Mouse (Mus musculus) heart, postnatal 10 days (tissue): ENCODE measurements at regions not wholly inside any gene's neighbourhood (a gene's known extent, or its start where the extent isn't known, plus 50 kb on each side); places are given as distances from the start of the nearest gene placed in this dataset.

Experiments
- DNase-seq, 2 experiments: peaks; one replicate each; pipeline ENCODE4 v3.0.0; 2021
- intact Hi-C: fragments of 180-260 bp; cut with DNase I; formaldehyde crosslinking; loops from one replicate; pipeline ENCODE4 v1.15.1; 2025

DNA sequence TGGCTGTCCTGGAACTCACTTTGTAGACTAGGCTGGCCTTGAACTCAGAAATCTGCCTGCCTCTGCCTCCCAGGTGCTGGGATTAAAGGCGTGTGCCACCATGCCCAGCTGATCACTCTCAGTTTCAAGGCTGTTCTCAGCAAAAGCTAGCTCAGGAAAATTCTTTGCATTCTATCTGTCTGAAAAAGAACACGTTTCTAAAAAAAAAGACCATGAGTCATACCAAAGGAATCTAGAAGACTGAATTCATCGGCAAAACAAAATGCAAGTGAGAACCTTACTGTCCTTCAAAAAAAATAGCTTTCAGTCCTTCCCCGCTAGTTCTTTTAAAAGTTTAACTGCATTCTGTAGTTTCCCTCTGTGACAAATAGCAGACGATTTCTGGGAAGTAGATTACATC lies 596.3 kb upstream of the Syt1 start:
- intact Hi-C loops = no loop called here
- DNase-seq = no peak

DNA sequence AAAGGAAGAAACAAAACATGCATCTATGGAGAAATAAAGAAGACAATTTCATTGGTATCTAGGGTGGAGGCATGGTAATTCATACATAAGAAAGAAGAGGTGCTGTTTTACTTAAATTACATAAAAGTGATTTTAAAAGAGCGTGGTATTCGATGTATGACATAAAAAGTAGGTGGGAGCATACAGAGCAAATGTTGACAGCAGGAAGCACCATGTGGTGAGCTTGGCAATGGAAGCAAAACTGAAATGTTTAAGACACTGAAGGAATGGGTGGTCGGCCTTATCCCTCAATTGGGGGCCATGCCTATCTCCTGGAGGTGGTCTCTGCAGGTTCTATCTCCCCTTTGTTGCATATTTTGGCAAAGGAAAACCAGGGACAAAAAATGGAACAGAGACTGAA lies 592.5 kb upstream of the Syt1 start:
- intact Hi-C loops = no loop called here

DNA sequence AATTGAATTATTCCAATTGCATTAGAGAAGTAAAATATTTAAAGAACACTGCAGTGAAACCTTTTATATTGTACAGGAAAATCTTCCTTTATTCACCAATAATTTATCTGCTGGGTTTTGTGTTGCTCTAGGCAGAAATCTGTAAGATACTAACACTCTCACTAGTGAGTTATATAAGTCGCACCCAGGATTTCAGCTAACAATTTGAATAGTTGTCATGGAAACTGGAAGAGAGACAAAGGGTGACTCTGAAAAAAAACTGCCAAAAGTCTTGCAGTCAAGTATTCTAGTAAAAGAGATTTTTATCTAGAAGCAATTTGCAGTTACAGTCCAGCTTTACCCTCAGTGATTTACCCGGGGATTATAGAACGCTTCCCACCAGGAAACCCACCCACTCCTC lies 587.8 kb upstream of the Syt1 start:
- no peak for DNase-seq
- intact Hi-C loops = no loop called here

More for the DNA sequence above, 592.5 kb upstream of the Syt1 start:
- no peak for DNase-seq

DNA sequence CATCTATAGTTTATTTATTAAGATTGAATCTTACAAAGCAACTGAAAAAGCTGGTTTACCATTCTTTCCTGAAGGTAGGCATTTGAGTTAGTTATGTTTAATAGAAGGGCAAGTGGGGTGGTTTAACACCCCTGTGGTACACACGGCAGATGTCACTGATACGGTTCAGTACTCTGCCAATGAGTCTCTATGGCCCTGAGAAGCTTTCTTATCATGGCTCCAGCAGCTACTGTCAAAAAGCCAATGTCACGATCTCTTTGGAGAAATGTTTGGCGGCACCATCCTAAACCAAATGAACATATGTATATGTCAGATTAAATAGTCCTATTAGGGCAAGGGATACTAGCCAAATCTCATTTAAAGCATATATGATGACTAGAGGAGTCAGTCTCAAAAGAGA lies 562.4 kb upstream of the Syt1 start:
- DNase-seq = no peak
- intact Hi-C loops = no loop called here

DNA sequence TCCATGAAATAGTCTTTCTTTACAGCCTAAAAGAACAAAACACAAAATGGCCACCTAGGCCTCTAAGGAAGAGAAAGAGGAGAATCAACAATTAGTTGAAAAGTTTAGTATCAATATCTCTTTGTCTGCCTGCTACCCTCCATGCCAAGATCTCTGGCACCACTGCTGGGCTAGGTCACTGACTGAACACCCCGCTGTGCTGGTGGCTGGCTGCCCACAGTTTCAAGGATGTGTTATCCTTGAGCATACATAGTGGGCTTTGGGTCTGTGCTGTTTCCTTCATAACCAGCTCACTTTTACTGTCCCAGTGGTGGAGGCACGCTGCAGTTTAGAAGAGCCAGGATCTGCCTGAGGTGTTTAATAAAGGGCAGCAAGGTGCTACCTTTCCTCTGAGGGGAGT lies 559.0 kb upstream of the Syt1 start:
- DNase-seq = no peak

DNA sequence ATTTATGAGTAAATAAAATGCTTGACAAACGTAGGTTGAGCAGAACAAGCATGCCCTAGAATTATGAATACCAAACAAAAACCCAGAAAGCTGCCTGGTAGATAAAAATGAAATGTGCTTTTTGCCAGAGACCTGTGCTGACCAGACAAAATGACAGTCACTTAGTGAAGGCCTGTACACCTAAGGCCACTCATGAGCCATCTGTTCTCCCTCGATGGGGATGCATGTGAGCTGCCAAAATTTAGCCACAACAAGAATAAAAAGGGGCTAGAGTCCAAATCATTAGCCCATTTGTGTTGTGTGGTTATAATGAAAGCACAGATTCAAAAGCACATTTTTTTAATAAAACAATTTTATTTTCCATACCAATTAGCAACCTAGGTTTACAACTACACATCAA lies 555.9 kb upstream of the Syt1 start:
- intact Hi-C loops = no loop called here
- DNase-seq = no peak

More for the DNA sequence above, 559.0 kb upstream of the Syt1 start:
- intact Hi-C loops = no loop called here

DNA sequence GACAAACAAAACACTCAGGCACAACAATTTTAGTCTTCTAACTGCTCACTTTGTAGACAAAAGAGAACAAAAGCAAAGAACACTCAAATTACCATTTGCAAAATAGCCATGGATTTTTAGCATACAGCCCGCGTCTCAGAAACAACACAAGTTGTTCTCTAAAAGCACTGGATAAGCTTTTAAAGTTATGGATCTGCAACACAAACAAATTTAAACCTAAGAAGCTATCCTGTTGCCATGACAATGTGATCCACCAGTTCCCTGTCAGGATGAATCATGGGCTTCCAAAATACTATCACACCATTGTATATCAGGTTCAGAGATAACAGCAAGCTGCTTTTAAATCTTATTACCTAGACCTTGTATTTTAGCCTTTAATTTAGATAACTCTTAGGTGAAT lies 550.9 kb upstream of the Syt1 start:
- intact Hi-C loops = no loop called here
- no peak for DNase-seq

DNA sequence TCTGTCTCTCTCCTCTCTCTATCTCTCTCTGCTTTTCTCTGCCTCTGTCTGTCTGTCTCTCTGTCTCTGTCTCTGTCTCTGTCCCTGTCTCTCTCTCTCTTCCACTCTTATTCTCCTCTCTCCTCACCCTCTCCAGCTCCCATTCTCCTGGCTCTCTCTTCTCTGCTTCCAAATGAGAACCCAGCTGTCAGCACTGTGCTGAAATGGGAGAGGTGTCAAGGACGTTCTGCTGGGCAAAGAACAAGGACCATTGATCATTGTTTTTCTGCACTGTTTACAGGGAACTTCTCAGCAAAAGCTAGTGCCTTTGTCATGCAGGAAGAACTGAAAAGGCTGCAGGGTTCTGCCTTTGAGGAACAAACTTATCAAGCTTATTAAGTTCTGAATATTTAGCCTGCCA lies 550.3 kb upstream of the Syt1 start:
- intact Hi-C loops = no loop called here
- DNase-seq = no peak

DNA sequence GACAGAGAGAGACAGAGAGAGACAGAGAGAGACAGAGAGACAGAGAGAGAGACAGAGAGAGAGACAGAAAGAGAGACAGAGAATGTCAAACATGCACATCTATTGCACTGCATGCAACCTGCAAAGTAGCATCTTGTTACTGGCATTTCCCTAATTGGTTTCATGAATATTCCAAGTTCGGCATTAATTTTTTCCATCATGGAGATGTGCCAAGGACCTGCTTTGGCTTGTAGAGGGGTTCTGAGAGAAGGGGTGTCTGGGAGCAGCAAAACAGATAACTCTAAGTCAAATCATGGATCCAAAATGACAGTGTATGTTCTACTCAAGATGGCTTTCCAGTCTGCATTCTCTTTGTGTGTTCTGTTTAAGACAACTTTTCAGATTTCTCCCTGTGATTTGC lies 532.5 kb upstream of the Syt1 start:
- DNase-seq = no peak
- intact Hi-C loops = no loop called here

DNA sequence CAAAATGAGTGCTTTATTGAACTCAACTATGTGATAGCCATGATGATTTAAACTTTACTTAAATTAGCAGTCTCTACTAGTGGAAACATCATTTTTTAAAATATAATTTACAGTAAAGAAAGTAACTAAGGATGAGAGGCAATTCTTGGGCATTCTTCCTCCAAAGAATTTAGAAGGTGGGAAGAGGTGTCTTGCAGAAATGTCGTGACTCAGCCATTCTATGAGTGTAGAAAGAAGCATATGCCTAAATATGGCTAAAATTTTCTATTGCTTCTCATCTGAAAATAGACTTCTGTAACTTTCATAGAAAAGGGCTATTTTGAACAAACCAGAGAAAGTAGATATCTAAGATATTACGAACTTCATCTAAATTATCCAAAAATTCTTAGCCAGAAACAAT lies 529.4 kb upstream of the Syt1 start:
- no peak for DNase-seq
- intact Hi-C loops = no loop called here

DNA sequence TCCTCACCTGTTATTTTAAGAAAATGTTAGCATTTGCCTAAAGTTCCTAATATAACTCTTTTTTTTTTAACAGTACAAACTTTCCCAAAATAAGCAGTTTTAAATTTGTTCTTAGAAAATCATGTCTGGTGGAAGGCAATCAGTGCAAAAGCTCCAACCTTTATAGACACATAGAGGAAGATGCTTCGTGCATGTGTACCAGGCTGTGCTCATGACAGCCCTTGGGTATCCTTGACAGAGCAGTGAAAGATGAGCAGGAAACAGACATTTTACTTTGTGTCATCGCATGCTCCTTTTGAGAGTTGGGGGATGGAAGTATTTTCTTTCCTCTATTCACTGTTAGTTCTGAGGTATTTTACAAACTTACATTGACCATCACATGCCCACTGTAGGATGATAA lies 517.3 kb upstream of the Syt1 start:
- no peak for DNase-seq
- intact Hi-C loops = no loop called here

DNA sequence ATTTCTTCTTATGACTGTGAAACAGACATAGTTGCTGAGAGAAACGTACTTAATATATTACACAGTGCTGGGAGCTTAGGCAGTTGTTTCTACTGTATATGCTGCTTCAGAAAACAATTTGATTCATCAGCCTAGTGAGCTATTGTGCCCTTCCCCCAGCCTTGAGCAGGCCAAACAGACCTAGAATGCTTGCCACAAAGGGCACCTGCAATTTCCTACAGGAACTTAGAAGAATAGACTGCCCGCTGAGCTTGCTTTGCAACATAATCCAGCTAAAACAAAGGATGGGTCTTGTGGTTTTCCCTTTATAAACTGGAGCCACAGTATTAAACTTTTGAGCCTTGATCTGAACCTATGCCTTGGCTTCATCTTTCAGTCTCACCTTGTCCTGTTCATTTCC lies 510.9 kb upstream of the Syt1 start:
- no peak for DNase-seq
- intact Hi-C loops = no loop called here

DNA sequence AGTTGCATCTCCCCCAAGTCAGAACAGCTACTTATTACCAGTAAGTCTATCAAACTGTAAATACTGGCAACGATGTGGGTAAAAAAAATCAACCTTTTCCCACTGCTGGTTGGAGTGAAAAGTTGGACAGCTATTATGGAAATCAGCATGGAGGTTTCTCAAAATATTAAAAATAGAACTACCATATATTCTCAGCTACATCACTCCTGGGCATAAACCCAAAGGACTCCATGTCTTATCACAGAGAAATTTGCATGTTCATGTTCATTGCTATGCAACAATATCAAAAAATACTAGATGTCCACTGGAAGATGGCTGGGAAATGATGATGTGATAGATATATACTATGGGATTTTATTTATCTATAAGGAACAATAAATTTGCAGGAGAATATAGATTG lies 506.9 kb upstream of the Syt1 start:
- DNase-seq = no peak
- intact Hi-C loops = no loop called here

DNA sequence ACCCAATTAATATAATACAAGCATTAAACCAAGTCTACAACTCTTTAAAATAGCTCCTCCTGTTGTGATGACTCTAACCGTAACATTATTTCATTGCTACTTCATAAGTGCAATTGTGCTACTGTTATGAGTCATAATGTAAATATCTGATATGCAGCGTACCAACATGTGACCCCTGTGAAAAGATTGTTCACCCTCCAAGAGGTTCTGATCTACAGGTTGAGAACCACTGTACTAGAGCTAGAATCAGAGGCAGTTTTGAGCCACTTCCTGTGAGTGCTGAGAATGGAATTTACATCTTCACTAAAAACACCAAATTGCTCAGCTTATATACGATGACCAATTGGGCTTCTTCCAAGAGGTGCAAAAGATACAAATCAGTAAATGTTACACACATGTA lies 504.4 kb upstream of the Syt1 start:
- no peak for DNase-seq
- intact Hi-C loops = no loop called here

DNA sequence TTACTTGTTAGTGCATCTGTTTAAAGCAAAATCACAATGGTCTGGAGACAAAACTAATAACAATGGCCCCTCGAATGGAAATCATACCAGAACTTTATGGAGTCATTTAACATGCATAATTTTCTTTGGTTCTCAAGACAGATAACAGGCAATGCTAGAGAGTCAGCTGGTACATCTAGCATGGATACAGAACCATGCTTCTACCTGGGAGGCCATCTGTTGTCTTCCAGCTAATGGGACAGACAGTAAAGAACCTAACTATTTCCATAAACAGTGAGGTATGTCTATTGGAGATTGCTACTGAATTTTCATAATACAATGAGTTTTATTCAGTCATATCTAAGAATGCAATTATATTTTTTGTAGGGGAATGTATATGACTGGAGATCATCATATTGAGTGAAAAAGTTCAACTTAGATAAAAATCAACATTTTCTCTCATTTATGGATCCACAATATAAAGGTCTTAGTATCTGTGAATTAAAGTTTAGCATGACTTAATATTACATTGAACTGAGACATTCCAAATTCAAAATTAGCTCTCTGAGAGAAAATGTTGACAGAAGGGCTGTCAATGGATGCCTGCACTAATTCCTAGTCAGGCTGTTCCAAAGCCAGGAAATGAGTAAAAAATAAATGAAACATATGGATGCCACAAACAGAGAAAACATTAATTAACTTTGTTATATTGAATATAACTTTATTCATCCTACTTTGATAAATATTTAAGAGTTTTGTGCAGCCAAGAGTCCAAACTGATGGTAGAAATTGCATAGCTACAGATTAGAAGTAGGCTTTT lies 500.3 kb upstream of the Syt1 start:
- no peak for DNase-seq
- intact Hi-C loops = no loop called here

DNA sequence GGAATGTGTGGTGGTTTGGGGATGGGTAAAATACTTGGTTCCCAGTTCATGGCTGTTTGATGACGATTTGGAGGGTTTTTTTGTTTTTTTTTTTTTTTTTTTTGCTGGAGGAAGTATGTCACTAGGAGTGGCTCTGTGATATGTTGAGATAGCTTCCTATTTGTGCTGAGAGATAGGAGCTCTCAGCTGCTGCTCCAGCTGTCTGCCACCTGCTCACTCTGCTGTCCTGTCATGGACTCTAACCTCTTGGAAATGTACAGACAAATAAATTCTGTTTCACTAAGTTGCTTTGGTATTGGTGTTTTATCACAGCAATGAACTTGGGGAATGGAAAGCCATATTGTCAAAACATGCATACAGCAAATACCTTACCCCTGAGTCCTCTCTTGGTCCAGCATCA lies 497.8 kb upstream of the Syt1 start:
- DNase-seq = no peak
- intact Hi-C loops = no loop called here

DNA sequence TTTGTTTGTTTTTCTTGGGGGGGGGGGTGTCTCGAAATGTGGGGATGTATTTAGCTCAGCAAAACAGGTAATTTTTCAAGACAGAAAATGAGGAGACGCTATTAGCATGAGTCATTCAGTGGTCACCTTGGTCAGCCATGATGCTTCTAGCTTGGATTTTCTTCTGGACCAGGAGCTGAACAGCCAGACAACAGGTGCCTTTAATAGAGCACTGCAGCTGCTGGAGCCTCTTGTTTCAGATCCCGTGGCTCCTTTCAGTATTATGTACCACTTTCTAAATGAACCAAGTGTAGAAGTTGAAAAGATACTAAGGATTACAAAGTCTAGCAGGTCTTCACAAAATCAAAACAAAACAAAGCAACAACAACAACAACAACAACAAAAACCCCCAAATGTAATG lies 496.4 kb upstream of the Syt1 start:
- intact Hi-C loops = no loop called here
- DNase-seq = no peak

DNA sequence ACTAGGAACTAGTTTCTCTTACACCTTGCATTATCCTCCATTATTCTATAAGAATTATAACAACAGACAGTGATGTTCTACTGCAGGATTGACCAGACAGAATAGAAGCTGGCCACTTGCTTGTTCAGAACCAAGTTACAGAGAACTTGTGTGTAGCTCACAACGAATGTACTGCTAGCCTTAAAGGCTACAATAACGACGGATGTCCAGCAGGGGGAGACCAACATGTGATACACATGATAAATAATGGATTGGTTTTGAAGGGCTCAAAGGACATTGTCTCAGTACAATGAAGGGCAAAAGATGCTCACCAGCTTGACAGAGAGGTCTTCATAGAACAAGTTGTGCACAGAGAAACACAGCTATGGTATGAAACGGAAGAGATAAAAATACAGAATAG lies 493.9 kb upstream of the Syt1 start:
- DNase-seq = peak in 1 of 2 experiments; percentile 6
- intact Hi-C loops = no loop called here

DNA sequence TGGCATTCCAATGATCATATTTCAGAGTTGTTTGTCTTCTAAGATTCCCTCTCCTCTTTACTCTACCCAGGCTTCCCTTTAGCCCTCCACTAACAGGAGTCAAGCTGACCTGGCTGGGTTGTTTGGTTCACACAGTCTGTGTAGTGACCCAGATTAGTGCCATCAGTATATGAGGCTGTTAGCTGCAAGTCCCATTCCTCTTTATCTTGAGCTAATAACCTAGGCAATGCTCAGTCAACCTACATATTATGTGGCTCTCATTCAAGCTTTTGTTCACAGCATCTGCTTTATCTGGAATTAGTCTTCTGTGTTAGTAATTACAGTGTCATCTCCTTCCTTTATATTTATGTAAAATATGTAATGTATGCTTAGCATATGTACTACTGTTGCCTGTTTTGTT lies 490.1 kb upstream of the Syt1 start:
- no peak for DNase-seq
- intact Hi-C loops = no loop called here

DNA sequence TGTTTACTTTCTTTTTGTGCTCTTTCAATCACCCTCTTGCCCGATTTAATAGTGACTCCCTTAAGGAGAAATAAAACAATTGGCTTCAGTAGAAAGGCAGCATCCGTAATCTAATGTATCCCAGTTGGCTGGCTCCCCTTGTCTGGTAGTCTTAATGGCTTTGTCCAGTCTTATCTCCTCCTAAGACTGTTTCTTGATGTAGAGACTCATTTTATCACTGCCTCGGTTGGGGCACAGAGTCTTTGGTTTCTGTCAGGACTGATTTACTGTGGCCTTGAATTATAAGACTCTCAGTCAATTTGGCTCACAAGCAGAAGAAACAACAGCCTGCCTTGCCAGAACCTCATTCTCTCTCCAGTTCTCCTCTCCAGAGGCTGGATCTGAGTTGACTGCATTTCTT lies 487.5 kb upstream of the Syt1 start:
- no peak for DNase-seq
- intact Hi-C loops = loop anchor here (5.0 kb wide), 1 partner anchor 1161 kb away; no protein-coding TSS in a partner anchor

DNA sequence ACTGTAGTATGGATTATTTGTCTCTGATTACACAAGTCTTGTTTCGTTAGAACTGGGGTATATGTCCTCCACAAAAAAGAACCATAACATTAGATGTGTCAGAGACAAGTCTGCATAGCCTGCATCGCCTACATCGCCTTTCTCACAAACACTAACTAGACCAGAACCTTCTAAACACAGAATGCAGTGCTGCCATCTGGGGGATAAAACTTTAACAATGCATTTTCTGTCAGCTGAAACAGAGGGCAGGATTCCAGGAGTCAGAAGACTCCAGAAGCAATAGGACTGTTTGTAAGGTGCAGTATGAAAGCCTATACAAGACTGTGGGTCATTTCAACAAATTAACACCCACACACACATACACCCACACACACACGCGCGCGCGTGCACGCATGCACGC lies 485.4 kb upstream of the Syt1 start:
- intact Hi-C loops = loop anchor here (1.0 to 5.0 kb wide), 2 partner anchors 762 to 1159 kb away; no protein-coding TSS in a partner anchor
- peak; percentile 32 to 52 for DNase-seq

DNA sequence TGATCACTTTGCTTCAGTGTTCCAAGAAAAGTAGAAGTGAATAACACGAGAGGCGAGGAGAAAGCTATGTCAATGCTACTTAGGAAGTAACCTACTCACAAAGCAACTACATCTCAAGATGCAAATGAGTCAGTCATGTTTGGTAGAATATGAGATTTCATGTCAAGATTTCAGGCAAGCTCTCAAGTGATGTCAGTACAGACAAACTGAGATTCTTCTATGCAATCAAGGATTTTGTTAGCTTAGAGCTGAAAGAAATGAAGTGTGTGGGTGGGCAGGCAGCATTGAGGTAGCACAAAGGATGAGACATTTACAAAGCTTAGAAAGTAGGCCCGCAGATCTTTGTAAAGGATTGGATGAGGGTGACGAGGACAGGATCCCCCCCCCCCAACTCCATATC lies 480.0 kb upstream of the Syt1 start:
- intact Hi-C loops = no loop called here
- DNase-seq = no peak

DNA sequence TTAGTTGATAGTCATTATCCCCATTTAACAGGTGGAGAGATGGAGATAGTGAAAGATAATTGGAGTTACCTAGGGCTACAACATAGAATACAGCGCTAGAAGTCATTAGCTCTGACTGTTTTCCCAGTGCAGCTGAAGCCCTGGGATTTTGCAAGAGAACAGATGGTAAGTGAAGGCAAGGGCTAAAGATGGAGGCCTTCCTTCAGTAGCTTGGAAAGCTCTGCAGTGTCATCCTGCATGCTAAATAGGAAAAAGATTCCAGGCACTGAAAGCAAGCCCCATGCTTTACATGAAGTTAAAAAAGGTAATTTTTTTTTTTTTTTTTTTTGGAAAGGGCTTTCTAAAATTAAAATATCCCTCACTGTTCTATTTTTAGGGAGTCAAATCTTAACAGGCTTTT lies 477.2 kb upstream of the Syt1 start:
- intact Hi-C loops = no loop called here

More for the DNA sequence above, 477.2 kb upstream of the Syt1 start:
- DNase-seq = no peak
